Mouse (Mus musculus): ENCODE data around the gene Spryd4.

- TF ChIP-seq CTCF (IDR thresholded peaks at IDR 0.05): no peak
- TF ChIP-seq POLR2A (IDR thresholded peaks at IDR 0.05; ENCODE audit: insufficient read depth, low read depth, low read length): peak; percentile 79
Measured at GRCm38 (mm10) chr10:128179989-128180388, 31.6 kb downstream of the Spryd4 start, which contains the start of gene Rbms2.
